Mouse (Mus musculus) lung, postnatal 0 days (tissue): ENCODE data around the gene Gpr62. TPM values are rescaled to one million over a fixed set of nuclear protein-coding genes. Genes with fewer than 3 reads are reported as not detected.

Experiments used
- ATAC-seq: fragments of 200-750 bp; cut with Nextera tagmentation; 2 replicates; pipeline ENCODE4 v1.8.0; 2017; ENCODE audit warnings: moderate library complexity
- DNase-seq: peaks from one replicate; pipeline ENCODE4 v3.0.0-alpha.2; 2016; ENCODE audit warnings: low spot score
- H3K27ac ChIP-seq: fragments of 300-500 bp; sonication (generic); 2 replicates; pipeline ENCODE4 v1.5.1; 2014; ENCODE audit warnings: antibody characterized with exemption, mild to moderate bottlenecking, low read length, mixed read lengths
- H3K27me3 ChIP-seq: fragments of 300-500 bp; sonication (generic); replicated peaks from 2 replicates; pipeline ENCODE4 v1.6.1; 2014; ENCODE audit warnings: low read length, mixed read lengths; ENCODE audit not compliant: insufficient read depth
- H3K36me3 ChIP-seq: fragments of 300-500 bp; sonication (generic); 2 replicates; pipeline ENCODE4 v1.6.1; 2014; ENCODE audit warnings: low read length, mixed read lengths; ENCODE audit not compliant: insufficient read depth
- H3K4me1 ChIP-seq: fragments of 300-500 bp; sonication (generic); 2 replicates; pipeline ENCODE4 v1.6.1; 2014; ENCODE audit warnings: antibody characterized with exemption, low read depth, low read length, mixed read lengths; ENCODE audit not compliant: insufficient read depth
- H3K4me2 ChIP-seq: fragments of 300-500 bp; sonication (generic); replicated peaks from 2 replicates; pipeline ENCODE4 v1.6.1; 2014; ENCODE audit warnings: low read depth, mild to moderate bottlenecking, low read length, moderate library complexity, mixed read lengths
- H3K4me3 ChIP-seq: fragments of 300-500 bp; sonication (generic); 2 replicates; pipeline ENCODE4 v1.5.1; 2014; ENCODE audit warnings: low read depth, low read length
- H3K9ac ChIP-seq: fragments of 300-500 bp; sonication (generic); replicated peaks from 2 replicates; pipeline ENCODE4 v1.6.1; 2014; ENCODE audit warnings: low read depth, mild to moderate bottlenecking
- H3K9me3 ChIP-seq: fragments of 300-500 bp; sonication (generic); 2 replicates; pipeline ENCODE4 v1.6.1; 2016; ENCODE audit warnings: low read length, mixed read lengths
- CTCF ChIP-seq: IDR thresholded peaks from 2 replicates; pipeline ENCODE4 v1.5.1; 2016; ENCODE audit warnings: antibody characterized with exemption, mild to moderate bottlenecking
- EP300 ChIP-seq: IDR thresholded peaks from 2 replicates; pipeline ENCODE4 v1.6.1; 2016; ENCODE audit warnings: antibody characterized with exemption, mild to moderate bottlenecking, control low read depth
- WGBS: fragments of 180-500 bp; shearing (Covaris S2); extraction: QIAGEN DNeasy Blood & Tissue Kit; methylation state at CpG from one replicate; pipeline ENCODE4 v1.1.7; 2014; 5-methylcytosine and 5-hydroxymethylcytosine counted together
- polyA plus RNA-seq: library from polyadenylated mRNA; unstranded; fragments of >200 nt; fragmentation: Nextera tagmentation; extraction: Ambion mirVana; gene quantifications from 2 replicates; pipeline ENCODE4 v1.2.1, GENCODE M21; 2015

Gpr62 gene
- polyA plus RNA-seq, 1 experiment from 2014 or later, result 0.13 TPM

DNA sequence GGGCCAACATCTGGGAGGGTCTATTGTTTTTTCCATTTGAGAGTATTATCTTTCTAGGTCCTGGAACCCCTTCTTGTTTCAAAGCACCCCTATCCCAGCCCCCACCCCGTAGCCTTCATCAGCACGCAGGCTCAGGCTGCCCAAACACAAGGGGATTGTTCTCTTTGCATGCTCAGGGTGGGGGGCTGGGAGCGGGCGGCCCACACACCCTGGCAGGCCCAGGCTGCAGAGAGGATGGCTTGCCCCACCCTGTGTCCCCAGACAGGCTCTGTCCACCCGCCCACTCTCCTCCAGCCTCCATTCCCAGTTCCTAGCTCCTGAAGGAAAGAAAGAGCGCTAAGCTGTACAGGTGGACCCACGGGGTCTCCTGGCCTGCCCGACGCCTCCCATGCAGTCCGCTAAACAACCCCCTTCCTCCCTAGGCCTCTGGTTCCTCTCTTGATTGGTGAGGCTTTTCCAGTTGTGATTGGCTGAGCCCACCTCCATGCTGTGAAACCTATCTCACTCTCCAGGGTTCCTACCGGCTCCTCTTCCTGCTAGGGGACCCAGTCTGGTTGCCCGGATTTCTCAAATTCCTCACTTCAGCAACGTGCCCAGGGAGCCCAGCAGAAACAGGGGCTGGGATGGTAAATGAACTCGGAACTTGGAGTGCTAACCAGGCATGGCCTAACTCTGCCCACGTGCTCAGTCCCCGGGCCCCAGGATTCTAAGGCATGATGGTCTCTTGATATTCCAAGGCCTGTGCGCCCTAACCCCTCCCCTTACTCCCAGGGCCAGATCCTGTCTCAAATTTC lies 10.7 kb downstream of the Gpr62 start:
- Histone ChIP-seq H3K9ac (no peak overlapping the region), H3K27ac (no peak overlapping the region), H3K9me3 (no peaks in the 10 kb centered on the region), H3K27me3 (no peaks in the 10 kb centered on the region), H3K36me3 (no peaks in the 10 kb centered on the region), H3K4me1 (peaks cover 9% of the 10 kb centered on the region; the same call in 1 of the 2 replicates), H3K4me3 (peak overlapping the region; percentile 56), H3K4me2 (peak overlapping the region; percentile 79)
- 14% methylated on average over 16 of the region's 17 CpGs for WGBS
- TF ChIP-seq CTCF (no peak), EP300 (no peak)
- ATAC-seq (no peak), DNase-seq (no peak)

DNA sequence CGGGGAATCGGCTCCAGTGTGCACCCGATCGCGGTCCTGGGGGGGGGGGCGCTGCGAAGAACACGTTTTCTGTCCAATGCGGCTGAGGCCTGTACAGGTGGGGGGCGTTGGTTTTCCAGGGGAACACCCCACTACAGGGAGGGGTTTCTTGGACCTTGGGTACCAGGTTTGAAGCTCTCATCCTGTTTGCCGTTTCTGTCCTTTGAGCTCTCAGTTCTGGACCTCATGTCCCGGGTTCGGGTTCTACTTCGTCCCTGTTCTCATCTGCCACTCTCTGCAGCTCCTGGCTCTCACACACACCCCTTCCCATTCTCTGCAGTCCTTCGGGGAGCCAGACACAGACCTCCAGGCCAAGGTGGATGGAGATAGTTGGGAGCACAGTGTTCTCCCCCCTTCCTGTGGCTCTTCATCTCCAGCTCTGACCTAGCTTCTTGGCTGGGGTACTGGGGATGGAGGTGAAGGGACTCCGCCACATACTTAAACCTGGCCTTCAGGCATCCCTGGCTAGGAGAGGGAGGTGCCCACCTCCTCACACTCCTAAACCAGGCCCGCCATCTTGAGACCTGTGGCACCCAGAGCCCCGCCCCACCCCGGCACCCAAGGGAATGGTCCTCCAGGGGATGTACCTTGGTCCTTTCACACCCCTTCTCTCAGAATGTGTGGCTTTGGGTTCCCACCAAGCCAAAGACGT lies 11.5 kb downstream of the Gpr62 start:
- Histone ChIP-seq H3K27me3 (no peaks in the 10 kb centered on the region), H3K9me3 (no peaks in the 10 kb centered on the region), H3K4me2 (peak overlapping the region; percentile 79), H3K9ac (peak overlapping the region; percentile 51), H3K4me1 (peaks cover 9% of the 10 kb centered on the region; the same call in 1 of the 2 replicates), H3K4me3 (peak overlapping the region; percentile 56), H3K27ac (0 out of 2 replicates have a peak overlapping the region, but pooled peaks have one; percentile 51), H3K36me3 (no peaks in the 10 kb centered on the region)
- ATAC-seq, result no peak
- no peak for DNase-seq
- TF ChIP-seq CTCF (no peak), EP300 (no peak)
- 6% methylated on average over 14 of the region's 20 CpGs for WGBS

- Histone ChIP-seq H3K4me3 (peak within 1 kb of the TSS; percentile 56), H3K9me3 (no peaks in the 10 kb centered on the region), H3K27me3 (no peaks in the 10 kb centered on the region), H3K9ac (peak within 1 kb of the TSS; percentile 51), H3K36me3 (no peaks in the 10 kb centered on the region), H3K27ac (peak within 1 kb of the TSS; percentile 62; the same call in 1 of the 2 replicates), H3K4me2 (peak within 1 kb of the TSS; percentile 79), H3K4me1 (peaks cover 9% of the 10 kb centered on the region; the same call in 1 of the 2 replicates)
- DNase-seq (peak; percentile 67), ATAC-seq (peak; percentile 77)
- TF ChIP-seq EP300 (no peak), CTCF (no peak)
- WGBS, result 1% methylated on average over 29 of the region's 74 CpGs
These were observed 12.3 kb downstream of the Gpr62 start, which contains the start of gene Pcbp4 for GRCm38 (mm10) chr9:106453271-106454070. TSS of gene Pcbp4 (plus strand) at chr9:106453291.

GRCm38 (mm10) chr9:106452821-106453220 lies 12.9 kb downstream of the Gpr62 start:
- H3K9me3 ChIP-seq, result no peaks in the 10 kb centered on the region
- 3% methylated on average over 7 of the region's 7 CpGs for WGBS
- H3K27ac ChIP-seq, result no peak overlapping the region
- no peak for TF ChIP-seq CTCF
- TF ChIP-seq EP300, result no peak
- H3K9ac ChIP-seq, result no peak overlapping the region; the same call in 1 of the 2 replicates
- H3K27me3 ChIP-seq, result no peaks in the 10 kb centered on the region
- no peak for DNase-seq
- ATAC-seq, result no peak
- peak overlapping the region; percentile 79; the same call in 1 of the 2 replicates for H3K4me2 ChIP-seq
- H3K36me3 ChIP-seq, result no peaks in the 10 kb centered on the region
- no peak overlapping the region for H3K4me3 ChIP-seq
- peaks cover 12% of the 10 kb centered on the region; the same call in 1 of the 2 replicates for H3K4me1 ChIP-seq

- Histone ChIP-seq H3K4me1 (peaks cover 12% of the 10 kb centered on the region; the same call in 1 of the 2 replicates), H3K27ac (no peak overlapping the region), H3K4me3 (no peak overlapping the region), H3K4me2 (no peak overlapping the region), H3K36me3 (no peaks in the 10 kb centered on the region), H3K9me3 (no peaks in the 10 kb centered on the region), H3K9ac (no peak overlapping the region), H3K27me3 (no peaks in the 10 kb centered on the region)
- TF ChIP-seq EP300 (no peak), CTCF (no peak)
- ATAC-seq (no peak), DNase-seq (no peak)
- 45% methylated on average over 6 of the region's 6 CpGs for WGBS
These were observed 13.4 kb downstream of the Gpr62 start for GRCm38 (mm10) chr9:106452351-106452750.

GRCm38 (mm10) chr9:106451899-106452298 lies 13.8 kb downstream of the Gpr62 start:
- Histone ChIP-seq H3K4me1 (peaks cover 12% of the 10 kb centered on the region; the same call in 1 of the 2 replicates), H3K4me3 (no peak overlapping the region), H3K36me3 (no peaks in the 10 kb centered on the region), H3K27ac (no peak overlapping the region), H3K27me3 (no peaks in the 10 kb centered on the region), H3K9ac (no peak overlapping the region), H3K9me3 (no peaks in the 10 kb centered on the region), H3K4me2 (no peak overlapping the region)
- no peak for DNase-seq
- TF ChIP-seq CTCF (no peak), EP300 (no peak)
- no peak for ATAC-seq
- WGBS, result 62% methylated on average over 2 of the region's 2 CpGs
